Mouse (Mus musculus): ENCODE results near the gene Emp3. TPM values are rescaled to one million over a fixed set of nuclear protein-coding genes. Genes with fewer than 3 reads are reported as not detected.
"Not testable (repeated sequence)": the region's sequence is repeated elsewhere in the genome, so short reads cannot be mapped to it uniquely, and the experiment has no call there.

Emp3 gene
- total and polyA plus RNA-seq, 3 experiments: 2.8 to 4.8 TPM; not detected in 1

GRCm38 (mm10) chr7:45895931-45896516 lies 25.2 kb downstream of the Emp3 start:
- no peak for ATAC-seq (ENCODE audit: extremely low read depth, insufficient number of reproducible peaks, low FRiP score, poor library complexity, severe bottlenecking)
- H3K4me3 ChIP-seq (ENCODE audit: low read depth, low read length): peak overlapping the region; percentile 58
- peaks cover 3% of the 10 kb centered on the region; the same call in 1 of the 2 replicates for H3K27me3 ChIP-seq (ENCODE audit: insufficient read depth, low read length)
- TF ChIP-seq POLR2AphosphoS5 (IDR thresholded peaks at IDR 0.05; ENCODE audit: insufficient replicate concordance, low read depth, low read length) (no peak), TAL1 (conservative IDR thresholded peaks at IDR 0.05; ENCODE audit: low read depth, low read length) (no peak), GATA1 (IDR thresholded peaks at IDR 0.05; ENCODE audit: borderline replicate concordance, low read length) (no peak), GATA2 (IDR thresholded peaks at IDR 0.05; ENCODE audit: borderline replicate concordance, low read depth, low read length) (no peak), CTCF (IDR thresholded peaks at IDR 0.05; ENCODE audit: low read depth, low read length) (no peak)
- H3K36me3 ChIP-seq (replicated peaks): peaks cover 46% of the 10 kb centered on the region
- no peaks in the 10 kb centered on the region for H3K9me3 ChIP-seq (replicated peaks)
- H3K4me1 ChIP-seq (ENCODE audit: insufficient read depth, low read depth, low read length): peaks cover 40% of the 10 kb centered on the region
- no peak for DNase-seq (ENCODE audit: low spot score)

DNA sequence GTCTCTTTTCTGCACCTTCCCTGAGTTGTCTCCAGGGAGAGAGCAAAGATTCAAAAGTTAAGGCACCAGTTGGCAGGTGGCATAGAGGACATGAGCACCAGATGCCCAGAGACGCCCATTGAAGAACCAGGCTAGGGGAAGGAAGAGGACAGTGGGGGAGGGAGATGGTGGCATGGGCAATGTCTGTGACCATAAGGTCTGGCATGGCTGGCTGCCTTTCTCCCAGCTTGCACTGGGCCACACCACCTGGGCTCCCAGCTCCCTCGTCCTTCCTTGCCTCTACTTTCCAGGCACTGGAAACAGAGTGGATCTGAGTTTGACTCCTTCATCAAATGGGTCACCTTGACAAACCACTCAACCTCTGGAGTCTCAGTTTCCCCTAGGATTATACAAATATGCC lies 28.6 kb downstream of the Emp3 start:
- no peak for TF ChIP-seq TAL1 (conservative IDR thresholded peaks at IDR 0.05; ENCODE audit: low read depth, low read length)
- TF ChIP-seq POLR2AphosphoS5 (IDR thresholded peaks at IDR 0.05; ENCODE audit: insufficient replicate concordance, low read depth, low read length): no peak
- no peak for TF ChIP-seq CTCF (IDR thresholded peaks at IDR 0.05; ENCODE audit: low read depth, low read length)
- no peak for TF ChIP-seq GATA2 (IDR thresholded peaks at IDR 0.05; ENCODE audit: borderline replicate concordance, low read depth, low read length)
- TF ChIP-seq GATA1 (IDR thresholded peaks at IDR 0.05; ENCODE audit: borderline replicate concordance, low read length): no peak
- Histone ChIP-seq H3K4me1 (ENCODE audit: insufficient read depth, low read depth, low read length) (peaks cover 26% of the 10 kb centered on the region), H3K9me3 (replicated peaks) (no peaks in the 10 kb centered on the region), H3K36me3 (replicated peaks) (peaks cover 38% of the 10 kb centered on the region), H3K4me3 (ENCODE audit: low read depth, low read length) (no peak overlapping the region), H3K27me3 (ENCODE audit: insufficient read depth, low read length) (peaks cover 3% of the 10 kb centered on the region; the same call in 1 of the 2 replicates)
- no peak for ATAC-seq (ENCODE audit: extremely low read depth, insufficient number of reproducible peaks, low FRiP score, poor library complexity, severe bottlenecking)
- DNase-seq (ENCODE audit: low spot score): no peak

DNA sequence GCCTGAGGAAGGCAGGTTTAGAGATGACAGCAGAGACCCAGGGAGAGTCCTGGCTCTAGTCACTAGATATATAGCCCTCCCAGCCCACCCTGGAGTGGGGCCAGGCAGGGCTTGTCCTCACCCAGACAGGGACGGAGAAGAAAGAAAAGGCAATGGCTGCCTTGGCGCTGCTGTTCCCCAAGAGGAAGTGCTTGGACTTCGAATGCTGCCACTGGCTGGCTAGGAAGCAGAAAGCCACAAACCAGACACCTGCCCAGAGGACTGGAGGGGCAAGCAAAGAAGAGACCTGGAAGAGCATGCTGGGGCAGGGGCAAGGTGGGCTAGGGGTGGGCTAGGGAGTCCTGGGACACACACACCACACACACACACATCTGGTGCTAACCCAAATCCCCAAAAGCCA lies 34.0 kb downstream of the Emp3 start:
- no peak for TF ChIP-seq CTCF (IDR thresholded peaks at IDR 0.05; ENCODE audit: low read depth, low read length)
- no peak for TF ChIP-seq GATA1 (IDR thresholded peaks at IDR 0.05; ENCODE audit: borderline replicate concordance, low read length)
- no peak for TF ChIP-seq GATA2 (IDR thresholded peaks at IDR 0.05; ENCODE audit: borderline replicate concordance, low read depth, low read length)
- no peak for TF ChIP-seq TAL1 (conservative IDR thresholded peaks at IDR 0.05; ENCODE audit: low read depth, low read length)
- TF ChIP-seq POLR2AphosphoS5 (IDR thresholded peaks at IDR 0.05; ENCODE audit: insufficient replicate concordance, low read depth, low read length): no peak
- H3K27me3 ChIP-seq (ENCODE audit: insufficient read depth, low read length): no peaks in the 10 kb centered on the region
- ATAC-seq (ENCODE audit: extremely low read depth, insufficient number of reproducible peaks, low FRiP score, poor library complexity, severe bottlenecking) (no peak), DNase-seq (ENCODE audit: low spot score) (no peak)
- no peaks in the 10 kb centered on the region for H3K9me3 ChIP-seq (replicated peaks)
- H3K36me3 ChIP-seq (replicated peaks): peaks cover 67% of the 10 kb centered on the region
- no peaks in the 10 kb centered on the region for H3K4me1 ChIP-seq (ENCODE audit: insufficient read depth, low read depth, low read length)
- no peak overlapping the region for H3K4me3 ChIP-seq (ENCODE audit: low read depth, low read length)

- H3K4me3 ChIP-seq (ENCODE audit: low read depth, low read length): no peak overlapping the region
- ATAC-seq (ENCODE audit: extremely low read depth, insufficient number of reproducible peaks, low FRiP score, poor library complexity, severe bottlenecking) (no peak), DNase-seq (ENCODE audit: low spot score) (no peak)
- no peaks in the 10 kb centered on the region for H3K4me1 ChIP-seq (ENCODE audit: insufficient read depth, low read depth, low read length)
- H3K9me3 ChIP-seq (replicated peaks): no peaks in the 10 kb centered on the region
- H3K36me3 ChIP-seq (replicated peaks): peaks cover 89% of the 10 kb centered on the region
- TF ChIP-seq CTCF (IDR thresholded peaks at IDR 0.05; ENCODE audit: low read depth, low read length): no peak
- no peak for TF ChIP-seq GATA1 (IDR thresholded peaks at IDR 0.05; ENCODE audit: borderline replicate concordance, low read length)
- no peak for TF ChIP-seq GATA2 (IDR thresholded peaks at IDR 0.05; ENCODE audit: borderline replicate concordance, low read depth, low read length)
- no peak for TF ChIP-seq TAL1 (conservative IDR thresholded peaks at IDR 0.05; ENCODE audit: low read depth, low read length)
- no peak for TF ChIP-seq POLR2AphosphoS5 (IDR thresholded peaks at IDR 0.05; ENCODE audit: insufficient replicate concordance, low read depth, low read length)
- no peaks in the 10 kb centered on the region for H3K27me3 ChIP-seq (ENCODE audit: insufficient read depth, low read length)
These were observed 40.2 kb downstream of the Emp3 start for GRCm38 (mm10) chr7:45881011-45881410.

GRCm38 (mm10) chr7:45880531-45880930 lies 40.7 kb downstream of the Emp3 start:
- no peaks in the 10 kb centered on the region for H3K27me3 ChIP-seq (ENCODE audit: insufficient read depth, low read length)
- no peak for DNase-seq (ENCODE audit: low spot score)
- H3K9me3 ChIP-seq (replicated peaks): no peaks in the 10 kb centered on the region
- no peak overlapping the region for H3K4me3 ChIP-seq (ENCODE audit: low read depth, low read length)
- TF ChIP-seq GATA2 (IDR thresholded peaks at IDR 0.05; ENCODE audit: borderline replicate concordance, low read depth, low read length): no peak
- no peak for TF ChIP-seq POLR2AphosphoS5 (IDR thresholded peaks at IDR 0.05; ENCODE audit: insufficient replicate concordance, low read depth, low read length)
- TF ChIP-seq CTCF (IDR thresholded peaks at IDR 0.05; ENCODE audit: low read depth, low read length): no peak
- no peak for TF ChIP-seq GATA1 (IDR thresholded peaks at IDR 0.05; ENCODE audit: borderline replicate concordance, low read length)
- no peak for TF ChIP-seq TAL1 (conservative IDR thresholded peaks at IDR 0.05; ENCODE audit: low read depth, low read length)
- no peak for ATAC-seq (ENCODE audit: extremely low read depth, insufficient number of reproducible peaks, low FRiP score, poor library complexity, severe bottlenecking)
- peaks cover 2% of the 10 kb centered on the region; the same call in 1 of the 2 replicates for H3K4me1 ChIP-seq (ENCODE audit: insufficient read depth, low read depth, low read length)
- H3K36me3 ChIP-seq (replicated peaks): peaks cover 89% of the 10 kb centered on the region

DNA sequence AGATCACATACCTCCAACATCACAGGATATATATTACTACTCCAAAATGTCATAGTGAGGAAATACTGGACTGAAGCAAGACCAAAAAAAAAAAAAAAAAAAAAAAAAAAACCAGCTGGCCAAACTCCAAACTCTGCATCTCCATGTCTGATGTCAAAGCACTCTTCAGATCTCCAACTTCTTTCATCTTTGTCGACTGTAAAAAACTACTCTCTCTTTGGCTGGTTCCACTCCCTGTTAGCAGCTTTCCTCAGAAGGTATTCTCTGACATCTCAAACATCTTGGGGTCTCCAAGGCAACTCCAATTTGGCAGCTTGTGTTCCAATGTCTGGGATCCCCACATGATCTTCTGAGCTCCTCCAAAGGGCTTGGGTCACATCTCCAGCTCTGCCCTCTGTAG lies 42.9 kb downstream of the Emp3 start, which contains the start of gene Grin2d:
TSS of gene Grin2d (minus strand) at position 101 of the 400 bp plus-strand sequence.
- ATAC-seq (ENCODE audit: extremely low read depth, insufficient number of reproducible peaks, low FRiP score, poor library complexity, severe bottlenecking): not testable (repeated sequence)

More for the DNA sequence above, 42.9 kb downstream of the Emp3 start, which contains the start of gene Grin2d:
- peaks cover 22% of the 10 kb centered on the region for H3K4me1 ChIP-seq (ENCODE audit: insufficient read depth, low read depth, low read length)
- not testable (repeated sequence) for H3K4me3 ChIP-seq (ENCODE audit: low read depth, low read length); H3K27me3 ChIP-seq (ENCODE audit: insufficient read depth, low read length); H3K9me3 ChIP-seq (replicated peaks); DNase-seq (ENCODE audit: low spot score)
- peaks cover 86% of the 10 kb centered on the region for H3K36me3 ChIP-seq (replicated peaks)
